Mouse (Mus musculus) E14TG2a.4 (cell line): Measurements from ENCODE around the gene Syk.
A peak's percentile ranks its signal among the peaks of the same experiment; 100 is the strongest.

Experiments
- H3K27me3 ChIP-seq: 2 replicates; pipeline ENCODE4 v1.6.1; 2014; ENCODE audit warnings: low read length, control low read depth; ENCODE audit not compliant: insufficient read depth
- H3K36me3 ChIP-seq: 2 replicates; pipeline ENCODE4 v1.6.1; 2014; ENCODE audit warnings: low read length, control low read depth; ENCODE audit not compliant: insufficient read depth
- H3K4me1 ChIP-seq: replicated peaks from 2 replicates; pipeline ENCODE4 v1.6.1; 2014; ENCODE audit warnings: low read depth, low read length, control low read depth
- H3K4me3 ChIP-seq: replicated peaks from 2 replicates; pipeline ENCODE4 v1.5.1; 2014; ENCODE audit warnings: mild to moderate bottlenecking, low read length
- H3K9me3 ChIP-seq: 2 replicates; pipeline ENCODE4 v1.6.1; 2014; ENCODE audit warnings: low read length, control low read depth
- CTCF ChIP-seq: conservative IDR thresholded peaks from 2 replicates; pipeline ENCODE4 v1.5.1; 2014; ENCODE audit warnings: low read length
- NANOG ChIP-seq: IDR thresholded peaks from 2 replicates; pipeline ENCODE4 v1.6.1; 2014; ENCODE audit warnings: borderline replicate concordance, low read length, mixed read lengths
- POU5F1 ChIP-seq: IDR thresholded peaks from 2 replicates; pipeline ENCODE4 v1.6.1; 2014; ENCODE audit warnings: low read length, borderline replicate concordance

The Syk gene

DNA sequence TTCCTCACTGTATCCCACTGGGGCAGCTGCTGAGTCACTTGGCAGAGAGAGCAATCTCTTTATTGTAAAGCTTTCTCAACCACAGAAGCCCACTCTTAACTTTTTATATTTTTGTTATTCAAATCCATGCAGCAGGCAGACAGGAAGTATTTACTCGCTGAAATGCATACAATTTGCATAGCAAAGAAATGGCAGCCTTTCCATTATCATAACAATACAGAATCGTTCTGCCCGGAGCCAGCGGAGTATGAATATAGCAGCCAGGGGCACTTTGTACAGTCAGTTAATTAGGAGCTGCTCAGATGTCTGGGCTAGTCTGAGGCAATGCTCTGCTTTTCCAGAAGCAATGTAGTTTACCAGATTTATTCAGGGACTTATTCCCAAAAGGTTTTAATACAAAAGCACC lies 20.8 kb upstream of the Syk start:
- TF ChIP-seq POU5F1, result peak; percentile 97
- peak; percentile 86 for TF ChIP-seq NANOG
- TF ChIP-seq CTCF, result no peak
- H3K4me3 ChIP-seq, result peak overlapping the region; percentile 17; the same call in 1 of the 2 replicates
- peaks cover 7% of the 10 kb centered on the region for H3K9me3 ChIP-seq
- no peaks in the 10 kb centered on the region for H3K36me3 ChIP-seq
- no peaks in the 10 kb centered on the region for H3K27me3 ChIP-seq
- H3K4me1 ChIP-seq, result peaks cover 70% of the 10 kb centered on the region

DNA sequence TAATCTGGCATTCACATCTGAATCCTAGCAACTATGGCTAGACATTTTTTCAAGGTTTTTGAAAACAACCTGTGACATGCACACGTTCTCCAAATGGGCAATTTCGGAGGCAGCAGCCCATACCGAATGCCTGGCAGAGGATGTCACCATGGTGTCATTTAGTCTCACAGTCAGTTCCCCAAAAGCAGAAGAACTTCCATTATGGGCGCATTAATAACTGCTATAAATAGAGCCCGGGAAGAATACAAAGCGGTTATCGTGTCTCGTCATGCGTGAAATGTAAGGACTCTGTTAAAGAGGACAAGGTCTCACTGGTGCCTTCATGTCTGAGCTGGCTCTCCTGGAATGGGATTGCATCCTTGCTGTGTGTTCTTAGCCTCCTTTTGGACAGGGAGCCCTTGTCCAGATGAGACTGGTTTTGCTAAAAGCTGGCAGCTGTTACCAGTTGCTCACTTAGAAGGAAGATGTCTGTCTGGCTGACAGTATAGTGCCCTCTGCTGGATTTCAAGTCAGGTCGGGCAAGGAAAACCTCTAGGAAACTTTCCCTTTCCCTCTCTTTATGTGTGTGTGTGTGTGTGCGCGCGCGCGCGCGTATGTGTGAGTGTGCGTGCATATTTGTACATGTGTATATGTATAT lies 17.8 kb upstream of the Syk start:
- Histone ChIP-seq H3K4me1 (peaks cover 85% of the 10 kb centered on the region), H3K36me3 (no peaks in the 10 kb centered on the region), H3K27me3 (no peaks in the 10 kb centered on the region; the same call in 1 of the 2 replicates), H3K9me3 (peaks cover 7% of the 10 kb centered on the region), H3K4me3 (no peak overlapping the region)
- TF ChIP-seq CTCF, result no peak; the same call in 1 of the 2 replicates
- TF ChIP-seq NANOG, result no peak
- TF ChIP-seq POU5F1, result no peak

DNA sequence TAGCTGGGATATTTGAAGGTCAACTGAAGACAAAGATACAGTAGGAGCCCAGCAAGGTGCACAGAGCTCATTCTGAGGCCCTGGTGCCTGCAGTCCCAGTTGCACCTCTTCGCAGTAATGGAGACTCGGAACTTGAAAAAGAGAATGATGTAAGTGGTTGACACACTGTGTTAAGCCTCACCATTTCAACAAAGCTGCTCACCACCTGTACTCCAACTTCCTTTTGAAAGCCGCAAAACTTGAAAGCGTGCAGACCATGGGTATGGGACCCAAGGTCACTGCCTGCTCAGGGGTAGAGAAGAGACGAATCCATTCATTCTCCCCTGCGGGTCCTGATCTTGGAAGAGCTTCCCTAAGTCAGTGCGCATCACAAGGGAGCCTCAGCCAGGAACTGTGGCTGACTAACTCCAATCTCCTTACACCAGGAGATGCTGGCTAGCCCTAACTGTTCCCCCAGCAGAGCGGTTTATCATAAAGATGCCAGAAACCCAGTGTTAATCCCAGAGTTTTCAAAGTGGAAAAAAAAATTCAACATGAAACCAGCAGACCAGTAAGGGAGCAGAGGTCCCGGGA lies 16.7 kb upstream of the Syk start:
- H3K9me3 ChIP-seq, result peaks cover 7% of the 10 kb centered on the region
- peaks cover 81% of the 10 kb centered on the region for H3K4me1 ChIP-seq
- H3K36me3 ChIP-seq, result no peaks in the 10 kb centered on the region
- H3K27me3 ChIP-seq, result no peaks in the 10 kb centered on the region; the same call in 1 of the 2 replicates
- TF ChIP-seq POU5F1 (no peak), NANOG (no peak), CTCF (no peak)
- H3K4me3 ChIP-seq, result no peak overlapping the region

DNA sequence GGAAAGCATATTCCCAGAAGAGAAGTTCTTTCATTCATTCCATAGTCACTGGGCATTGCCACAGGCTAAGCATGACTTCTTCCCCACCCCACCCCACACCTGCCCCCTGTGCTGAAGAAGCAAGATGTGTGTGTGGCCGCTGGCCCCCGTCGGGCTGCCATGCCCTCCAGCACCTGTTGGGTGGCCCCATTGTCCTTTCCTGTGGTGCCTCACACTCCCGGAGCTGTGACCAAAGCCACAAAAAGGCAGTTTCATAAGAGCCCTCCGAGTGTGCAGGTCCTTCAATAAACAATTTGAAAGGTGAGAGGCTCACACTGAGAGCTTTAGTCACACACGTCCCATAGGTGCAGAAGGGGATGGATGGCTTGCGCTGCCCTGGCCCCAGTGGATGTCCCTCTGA lies 16.2 kb upstream of the Syk start:
- peaks cover 81% of the 10 kb centered on the region for H3K4me1 ChIP-seq
- no peaks in the 10 kb centered on the region for H3K36me3 ChIP-seq
- H3K27me3 ChIP-seq, result no peaks in the 10 kb centered on the region; the same call in 1 of the 2 replicates
- TF ChIP-seq NANOG (no peak), POU5F1 (no peak), CTCF (no peak)
- peaks cover 7% of the 10 kb centered on the region for H3K9me3 ChIP-seq
- no peak overlapping the region for H3K4me3 ChIP-seq

DNA sequence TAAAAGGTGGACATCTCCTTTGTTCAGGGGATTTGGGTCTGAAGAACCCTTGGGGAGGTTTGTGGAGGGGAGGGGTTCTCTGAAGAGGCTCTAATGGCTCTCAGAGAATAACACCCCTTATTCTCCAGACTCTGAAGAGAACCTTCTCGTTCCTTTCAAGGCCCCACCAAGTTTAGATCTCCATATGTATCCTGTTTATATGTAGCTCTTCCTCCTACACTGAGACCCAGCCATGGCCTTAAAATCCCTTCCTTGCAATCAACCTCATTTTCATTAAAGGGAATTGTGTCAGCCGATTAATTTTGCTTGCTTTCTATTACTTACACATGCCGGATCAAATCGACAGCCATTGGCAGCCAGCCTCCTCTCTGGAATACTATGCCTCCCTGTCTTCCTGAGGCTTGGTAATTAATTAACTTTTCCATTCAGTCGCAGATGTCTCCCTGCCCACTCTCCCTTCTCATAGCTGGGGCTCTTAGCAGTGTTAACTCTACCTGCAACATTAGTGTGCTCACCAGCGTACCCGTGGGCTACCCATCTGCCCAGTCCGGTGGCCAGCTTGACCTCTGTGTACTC lies 13.7 kb upstream of the Syk start:
- no peak for TF ChIP-seq CTCF
- no peak for TF ChIP-seq POU5F1
- TF ChIP-seq NANOG, result no peak
- H3K27me3 ChIP-seq, result no peaks in the 10 kb centered on the region; the same call in 1 of the 2 replicates
- no peaks in the 10 kb centered on the region for H3K36me3 ChIP-seq
- H3K4me3 ChIP-seq, result no peak overlapping the region
- H3K9me3 ChIP-seq, result peaks cover 7% of the 10 kb centered on the region
- H3K4me1 ChIP-seq, result peaks cover 81% of the 10 kb centered on the region

DNA sequence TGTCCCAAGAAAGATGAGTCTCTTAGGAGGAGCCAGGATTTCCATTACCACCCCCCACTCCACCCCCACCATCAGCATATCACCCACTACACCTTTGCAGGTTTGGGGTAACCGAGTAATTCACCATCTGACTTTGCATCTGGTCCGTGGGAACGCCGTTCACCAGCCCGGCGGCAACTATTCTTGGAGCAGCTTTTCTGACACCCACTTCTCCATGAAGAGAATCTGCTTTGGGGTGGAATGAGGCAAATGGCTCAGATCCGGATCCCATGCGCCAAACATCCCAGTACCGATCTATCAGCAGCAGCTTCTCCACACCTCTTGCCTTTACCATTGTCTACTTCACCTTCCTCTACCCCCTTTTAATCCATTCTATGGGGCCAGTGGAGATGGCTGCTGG lies 12.7 kb upstream of the Syk start:
- H3K27me3 ChIP-seq, result no peaks in the 10 kb centered on the region; the same call in 1 of the 2 replicates
- peaks cover 2% of the 10 kb centered on the region for H3K9me3 ChIP-seq
- peaks cover 75% of the 10 kb centered on the region for H3K4me1 ChIP-seq
- no peaks in the 10 kb centered on the region for H3K36me3 ChIP-seq
- TF ChIP-seq NANOG (no peak), POU5F1 (no peak), CTCF (no peak)
- H3K4me3 ChIP-seq, result peak overlapping the region; percentile 43

DNA sequence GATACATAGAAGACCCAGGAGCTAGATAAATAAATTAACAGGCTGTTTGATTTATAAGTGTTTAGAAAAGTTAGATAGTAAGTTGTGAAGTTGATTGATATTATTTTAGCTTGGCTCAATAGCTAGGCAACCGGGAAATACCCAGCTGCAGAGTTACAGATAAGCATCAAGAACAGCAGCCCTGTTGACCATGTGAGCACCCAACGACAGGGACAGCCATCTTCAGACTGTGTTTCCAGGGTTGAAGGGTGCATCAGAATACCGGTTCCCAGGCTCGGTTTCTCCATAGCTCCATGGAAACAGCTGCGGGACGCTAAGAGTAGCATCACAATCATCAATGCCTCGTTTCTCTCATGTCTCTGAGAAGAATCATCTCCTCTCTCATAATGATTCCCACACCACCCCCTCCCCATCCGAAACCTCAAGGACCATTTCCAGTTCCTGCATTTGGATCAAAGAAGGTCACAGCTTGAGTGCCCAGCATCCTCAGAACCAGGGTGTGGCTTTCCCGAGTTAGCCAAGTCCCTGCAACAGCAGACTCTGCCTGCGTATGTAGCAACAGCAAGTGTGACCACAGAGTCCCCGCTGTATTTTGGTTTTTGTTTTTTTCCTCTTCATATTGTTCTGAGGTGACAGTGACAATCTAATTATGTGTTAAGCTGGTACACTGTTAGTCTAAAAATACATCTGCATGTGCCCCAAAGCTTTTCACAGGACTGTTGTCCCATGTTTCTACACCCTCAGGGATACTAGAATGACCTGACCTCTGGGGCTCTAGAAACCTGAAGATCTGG lies 11.2 kb upstream of the Syk start:
- H3K36me3 ChIP-seq, result no peaks in the 10 kb centered on the region
- no peaks in the 10 kb centered on the region for H3K9me3 ChIP-seq
- TF ChIP-seq NANOG (no peak), POU5F1 (no peak), CTCF (no peak)
- peaks cover 75% of the 10 kb centered on the region for H3K4me1 ChIP-seq
- H3K4me3 ChIP-seq, result no peak overlapping the region
- H3K27me3 ChIP-seq, result no peaks in the 10 kb centered on the region; the same call in 1 of the 2 replicates
